Mouse (Mus musculus): ENCODE results near the gene Serpinf1.
"Not testable (repeated sequence)": the region's sequence is repeated elsewhere in the genome, so short reads cannot be mapped to it uniquely, and the experiment has no call there.

The Serpinf1 gene

DNA sequence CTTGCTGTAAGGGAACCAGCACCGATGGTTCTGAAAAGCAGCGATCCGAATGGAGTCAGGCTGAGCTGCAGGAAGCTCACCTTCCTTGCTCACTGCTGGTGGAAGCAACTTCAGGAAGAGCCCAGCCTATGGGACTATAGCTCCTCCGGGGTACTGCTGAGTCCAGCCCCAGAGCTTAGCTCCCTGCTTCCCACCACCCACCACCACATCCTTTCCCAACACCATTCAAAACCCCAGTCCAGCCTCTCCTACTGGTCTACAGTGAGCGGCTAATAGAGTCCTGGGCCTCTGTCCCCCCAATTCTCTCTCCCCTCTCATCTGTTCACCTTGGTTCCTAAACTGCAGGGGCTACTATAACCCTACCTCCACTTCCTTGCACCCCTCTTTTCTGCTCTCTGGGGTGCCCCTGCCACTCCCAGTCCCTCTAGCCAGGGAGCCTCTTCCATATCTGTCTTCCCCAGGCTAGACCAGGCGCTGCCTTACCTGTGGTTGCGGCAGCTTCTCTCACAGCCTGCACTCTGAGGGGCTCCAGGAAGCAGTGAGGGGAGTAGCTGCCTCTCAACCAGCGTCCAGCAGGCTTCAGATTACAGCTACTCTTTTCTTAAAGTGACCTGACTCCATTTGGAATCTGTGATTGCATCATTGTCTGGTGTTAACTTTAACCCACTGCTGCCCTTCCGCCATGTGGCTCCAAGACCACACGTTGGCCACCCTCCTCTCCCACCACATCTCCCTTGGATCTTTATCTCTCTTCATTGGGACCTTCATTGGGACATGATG is at the start of gene Serpinf1:
Gene Serpinf1, minus strand, starts transcription at position 689 of the 780 bp plus-strand sequence.
- no peak for DNase-seq (ENCODE audit: low spot score)

DNA sequence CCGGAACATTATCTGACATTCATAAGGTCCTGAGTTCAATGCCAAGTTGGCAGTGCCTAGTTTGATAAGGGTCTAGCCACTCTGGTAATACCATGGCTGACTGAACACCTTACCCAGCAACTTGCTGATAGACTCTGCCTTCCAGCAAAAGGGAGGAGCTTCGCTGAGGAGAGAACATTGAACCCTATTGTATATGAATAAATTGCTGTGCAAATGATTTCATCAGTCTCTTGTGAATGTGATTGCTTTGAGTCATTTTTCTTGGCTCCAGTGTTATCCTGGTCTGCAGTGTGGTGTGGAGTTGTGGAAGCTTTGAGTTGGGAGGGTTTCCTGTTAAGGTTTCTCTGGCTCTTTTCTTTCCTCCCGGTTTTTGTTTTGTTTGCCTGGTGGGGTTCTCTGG is 48.2 kb upstream of the Serpinf1 start:
- DNase-seq (ENCODE audit: low spot score): no peak

DNA sequence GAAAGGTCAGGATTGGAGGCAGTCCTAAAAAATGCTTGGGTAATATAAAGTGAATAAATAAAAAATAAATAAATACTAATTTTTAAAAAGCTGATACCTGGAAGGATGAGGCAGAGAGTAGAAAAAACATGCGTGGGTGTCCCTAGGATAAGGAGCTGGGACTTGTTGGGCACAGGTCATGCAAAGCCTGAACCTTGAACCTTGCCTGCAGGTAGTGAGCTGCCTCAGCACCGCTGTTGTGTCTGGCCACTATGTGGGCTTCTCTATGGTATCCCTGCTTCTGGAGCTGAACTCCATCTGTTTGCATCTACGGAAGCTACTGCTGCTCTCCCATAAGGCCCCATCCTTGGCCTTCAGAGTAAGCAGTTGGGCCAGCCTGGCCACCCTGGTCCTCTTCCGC is 46.8 kb upstream of the Serpinf1 start:
- DNase-seq (ENCODE audit: low spot score): no peak

DNA sequence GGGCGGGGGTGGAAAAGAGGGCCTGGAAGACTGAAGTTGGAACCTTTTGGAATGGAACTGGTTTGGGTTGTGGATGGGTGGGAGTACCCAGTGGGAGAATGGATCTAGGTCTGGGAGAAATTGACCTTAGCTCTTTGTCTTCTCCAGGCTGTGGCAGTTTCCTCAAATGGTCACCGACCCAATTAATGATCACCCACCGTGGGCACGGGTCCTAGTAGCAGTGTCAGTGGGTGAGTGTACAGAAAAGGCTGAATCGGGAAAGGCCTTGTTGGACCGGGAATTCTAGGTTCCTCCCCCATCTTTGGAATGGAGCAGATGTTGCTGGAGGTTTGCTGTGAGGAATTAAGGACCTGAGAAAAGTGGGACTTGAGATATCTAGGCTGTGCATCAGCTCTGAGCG is 45.9 kb upstream of the Serpinf1 start:
- DNase-seq (ENCODE audit: low spot score): no peak

DNA sequence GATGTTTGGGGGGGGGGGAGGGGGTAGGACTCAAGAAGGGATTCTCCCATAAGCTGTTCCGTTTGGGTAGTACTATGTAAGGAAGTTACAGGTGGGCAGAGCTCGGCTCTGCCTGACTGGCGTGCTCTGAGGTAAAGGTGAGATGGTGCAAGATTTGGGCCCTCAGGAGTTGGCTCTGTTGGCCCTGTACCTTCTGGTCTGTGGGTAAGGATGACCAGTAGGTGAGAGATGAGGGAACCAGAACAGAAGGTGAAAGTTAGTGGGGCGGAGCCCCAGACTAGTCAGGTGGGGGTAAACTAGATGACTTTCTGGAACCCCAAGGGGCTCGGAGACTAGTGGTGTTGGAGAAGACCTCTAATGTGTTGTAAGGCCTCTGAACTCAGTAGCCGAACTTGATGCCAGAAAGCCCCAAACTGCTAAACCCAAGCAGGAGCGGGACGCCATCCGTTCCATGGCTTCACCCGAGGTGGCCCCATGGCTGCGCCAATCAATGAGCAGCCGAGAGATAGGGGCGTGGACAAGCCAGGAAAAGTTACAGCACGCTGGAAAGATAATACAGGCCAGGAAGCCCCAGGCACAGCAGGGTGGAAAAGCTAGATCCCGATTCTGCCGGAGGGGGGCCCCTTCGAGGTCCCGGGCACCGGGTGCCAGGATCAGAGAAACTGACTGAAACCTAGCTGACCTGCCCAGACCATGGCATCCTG is 45.2 kb upstream of the Serpinf1 start:
- DNase-seq (ENCODE audit: low spot score): peak; percentile 77

DNA sequence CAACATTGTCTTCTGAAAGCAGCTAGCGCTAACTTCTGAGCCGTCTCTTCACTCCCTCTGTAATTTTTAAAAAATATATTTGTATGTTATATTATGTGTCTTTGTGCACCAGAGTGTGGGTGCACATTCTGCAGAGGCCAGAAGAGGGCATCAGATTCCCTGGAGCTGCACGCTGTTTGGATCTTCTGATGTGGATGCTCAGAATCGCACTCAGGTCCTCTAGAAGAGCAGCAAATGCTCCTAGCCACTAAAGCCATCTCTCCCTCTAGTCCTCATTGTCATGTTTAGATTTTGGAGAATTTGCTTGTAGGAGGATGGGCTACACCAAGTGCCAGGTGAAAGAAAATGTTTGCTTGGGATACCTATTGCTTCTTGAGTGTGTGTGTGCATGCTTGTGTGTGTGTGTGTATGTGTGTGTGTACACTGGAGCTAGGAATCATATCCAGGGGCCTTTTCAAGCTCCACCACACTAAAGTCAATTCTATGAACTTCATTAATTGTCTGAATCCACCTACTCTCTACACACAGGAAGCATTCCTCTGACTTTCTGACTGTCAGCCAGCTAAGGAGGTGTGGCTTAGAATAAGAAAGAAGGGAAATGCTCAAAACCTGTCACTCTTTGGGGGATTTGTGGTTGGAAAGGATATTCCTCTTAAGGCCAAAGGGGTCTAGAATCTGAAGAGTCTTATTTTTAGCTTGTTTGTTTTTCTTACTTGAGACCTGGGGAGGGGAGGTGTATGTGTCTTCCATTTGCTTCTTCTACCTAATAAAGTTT is 44.4 kb upstream of the Serpinf1 start:
- DNase-seq (ENCODE audit: low spot score): no peak

DNA sequence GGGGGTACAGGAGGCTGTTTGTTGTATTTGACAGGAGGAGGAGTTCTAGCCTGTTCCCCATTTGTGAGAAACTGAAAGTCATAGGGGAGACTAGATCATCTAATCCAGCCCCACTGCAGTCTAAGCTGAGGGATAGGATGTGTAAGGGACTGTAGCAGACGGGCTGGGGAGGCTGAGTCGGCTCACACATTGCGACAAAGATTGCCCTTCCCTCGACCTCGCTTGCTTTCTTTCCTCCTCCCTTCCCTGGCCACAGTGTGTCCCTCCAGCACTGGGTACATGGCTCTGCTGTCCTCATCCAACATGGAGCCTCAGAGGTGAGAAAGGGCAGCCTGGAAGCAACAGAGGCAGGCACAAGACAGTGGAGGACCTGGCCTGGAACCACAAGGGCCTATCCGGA is 42.5 kb upstream of the Serpinf1 start:
- no peak for DNase-seq (ENCODE audit: low spot score)

DNA sequence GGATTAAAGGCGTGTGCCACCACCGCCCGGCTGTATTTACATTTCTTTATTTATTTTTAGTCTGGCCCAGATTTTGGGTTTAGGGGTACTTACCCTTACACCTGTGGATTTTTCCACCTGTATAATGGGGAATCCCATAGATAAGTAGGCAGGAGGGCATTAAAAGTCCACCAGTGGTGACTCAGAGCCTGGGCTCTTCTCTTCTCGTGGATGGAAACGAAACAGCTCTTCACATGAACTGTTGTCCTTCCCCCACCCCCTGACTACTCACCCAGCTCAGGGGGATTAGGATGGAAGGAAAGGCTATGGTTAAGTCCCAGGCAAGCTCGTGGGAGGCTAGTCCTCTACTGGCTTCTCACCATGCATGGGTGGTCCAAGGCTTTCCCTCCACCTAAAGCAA is 41.9 kb upstream of the Serpinf1 start:
- no peak for DNase-seq (ENCODE audit: low spot score)

DNA sequence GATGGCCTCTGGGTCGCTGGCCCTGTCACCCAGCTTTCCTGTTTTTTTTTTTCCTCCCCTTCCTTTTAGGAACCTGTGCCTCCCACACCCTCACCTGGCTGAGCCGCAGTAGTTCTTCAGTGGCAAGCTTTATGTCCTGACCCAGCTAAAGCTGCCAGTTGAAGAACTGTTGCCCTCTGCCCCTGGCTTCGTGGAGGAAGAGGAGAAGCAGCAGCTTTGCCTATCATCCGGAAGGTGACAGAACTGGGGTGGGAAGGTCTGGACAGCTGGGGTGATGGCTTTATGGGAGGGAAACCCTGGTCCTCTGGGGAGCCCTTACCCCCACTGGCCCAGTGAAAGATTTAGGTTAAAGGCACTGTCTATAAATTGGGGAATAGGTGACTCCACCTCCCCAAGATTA is 41.1 kb upstream of the Serpinf1 start:
- no peak for DNase-seq (ENCODE audit: low spot score)

DNA sequence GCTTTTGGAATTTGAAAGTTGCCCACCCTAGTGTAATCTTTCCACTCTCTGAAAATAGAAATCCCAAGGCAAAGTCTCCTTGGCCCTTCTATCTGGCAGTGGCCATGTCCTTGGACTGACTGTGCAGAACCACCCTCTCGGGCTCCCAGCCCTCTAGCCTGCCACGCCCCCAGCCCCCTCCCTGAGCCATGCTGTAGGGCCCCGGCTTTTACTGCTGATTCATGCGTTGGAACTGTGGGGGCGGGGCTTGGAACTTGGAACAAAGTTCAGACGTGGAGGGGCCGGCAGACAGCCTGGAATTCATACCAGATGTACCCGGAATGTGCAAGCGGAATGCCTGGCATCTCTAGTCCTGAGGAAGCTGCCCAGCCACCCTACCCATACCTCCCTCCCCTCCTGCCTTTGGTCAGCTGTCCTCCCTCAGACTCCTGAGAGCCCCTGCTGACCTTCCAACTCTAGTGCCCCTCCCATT is 40.4 kb upstream of the Serpinf1 start:
- peak; percentile 93 for DNase-seq (ENCODE audit: low spot score)

DNA sequence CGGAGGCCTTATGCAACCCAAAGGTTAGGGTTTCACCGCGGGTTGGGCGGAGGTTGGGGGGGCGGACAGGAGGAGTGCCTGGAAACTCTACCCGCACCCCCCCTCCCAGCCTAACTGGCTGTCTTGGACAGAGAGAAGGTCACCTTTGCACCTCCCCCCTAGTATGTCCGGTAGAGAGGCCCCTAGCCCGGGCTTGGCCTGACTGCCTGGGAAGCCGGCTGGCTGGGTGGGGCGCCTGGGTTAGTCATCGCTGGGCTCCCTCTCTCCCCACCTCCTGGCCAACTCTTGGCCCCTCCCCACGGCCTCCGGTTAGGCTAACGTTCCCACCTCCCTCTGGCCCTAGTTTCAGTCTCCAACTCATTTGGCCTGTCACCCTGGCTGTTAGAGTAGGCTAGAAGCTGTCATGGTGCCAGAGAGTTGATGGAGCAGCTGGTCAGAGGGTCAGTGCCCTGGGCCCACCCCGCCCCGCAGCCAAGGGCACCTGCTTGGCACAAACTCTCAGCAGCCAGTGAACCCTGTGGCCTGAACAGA is 39.8 kb upstream of the Serpinf1 start:
- peak; percentile 80 for DNase-seq (ENCODE audit: low spot score)

DNA sequence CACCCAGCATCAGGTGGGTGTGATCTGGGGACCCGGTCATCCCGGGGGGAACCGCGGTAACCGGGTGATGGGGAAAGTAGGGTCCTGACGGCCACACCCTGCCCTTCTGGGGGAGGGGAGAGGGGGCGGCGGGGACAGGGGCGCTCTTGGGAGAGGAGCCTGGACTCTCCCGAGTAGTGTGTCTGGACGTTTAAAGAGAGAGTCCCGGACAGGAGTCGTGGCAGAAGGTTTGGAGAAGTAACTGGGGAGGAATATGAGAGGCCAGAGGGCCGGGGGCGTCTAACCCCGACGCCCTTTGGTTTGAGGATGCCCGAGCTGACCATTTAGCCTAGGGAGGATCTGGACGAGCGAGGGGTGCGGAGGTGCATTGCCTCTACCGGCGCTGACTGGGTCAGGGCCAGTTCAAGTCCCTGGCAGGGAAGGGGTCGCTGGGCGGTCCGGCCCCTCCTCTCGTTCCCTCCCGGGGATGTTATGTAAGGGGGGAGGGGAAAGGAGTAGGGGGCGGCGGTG is 39.3 kb upstream of the Serpinf1 start:
- DNase-seq (ENCODE audit: low spot score): no peak

DNA sequence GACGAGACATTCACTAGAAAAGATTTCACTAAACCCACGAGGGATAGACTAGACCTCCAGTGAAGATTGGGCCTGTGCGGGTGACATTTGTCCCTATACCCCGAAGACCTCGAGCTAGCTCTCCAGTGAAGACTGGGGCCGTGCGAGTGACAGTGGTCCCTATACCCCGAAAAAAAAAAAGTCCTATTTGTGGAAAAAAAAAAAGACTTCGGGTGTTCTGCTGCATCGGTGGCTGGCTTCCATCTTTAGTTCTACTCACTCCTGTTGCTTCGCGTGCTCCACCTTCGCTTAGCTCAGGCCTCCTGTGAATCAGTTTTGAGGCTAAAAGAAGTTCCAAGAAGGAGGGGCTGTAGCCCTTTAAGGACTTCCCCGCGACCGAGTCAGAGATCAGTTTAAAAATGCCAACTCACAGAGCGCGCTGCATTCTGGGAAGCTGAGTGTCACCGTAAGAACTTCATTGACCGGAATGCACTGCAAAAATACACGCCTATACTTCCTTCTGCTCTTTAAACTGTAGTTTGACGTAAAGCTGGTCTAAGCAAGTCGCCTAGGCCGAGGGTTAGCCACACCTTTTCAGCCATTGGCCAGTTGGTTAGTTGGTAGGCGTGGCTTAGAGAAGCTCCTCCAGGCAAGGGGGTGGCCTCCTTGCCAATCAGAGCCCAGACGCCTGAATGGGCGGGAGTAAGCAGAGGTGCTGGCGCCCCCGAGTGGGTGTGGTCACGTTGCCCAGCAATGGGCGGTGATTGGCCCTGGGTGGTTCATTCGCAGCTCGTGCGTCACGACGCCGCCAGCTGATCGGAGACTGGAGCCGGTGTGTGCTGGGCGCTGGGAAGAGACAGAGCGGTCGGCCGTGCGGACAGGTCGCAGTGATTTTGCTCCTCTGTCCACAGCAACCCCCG is 38.6 kb upstream of the Serpinf1 start, which contains the start of gene Tlcd2:
Gene Tlcd2, plus strand, starts transcription at position 872 of the 899 bp plus-strand sequence.
- peak; percentile 98 for DNase-seq (ENCODE audit: low spot score)

DNA sequence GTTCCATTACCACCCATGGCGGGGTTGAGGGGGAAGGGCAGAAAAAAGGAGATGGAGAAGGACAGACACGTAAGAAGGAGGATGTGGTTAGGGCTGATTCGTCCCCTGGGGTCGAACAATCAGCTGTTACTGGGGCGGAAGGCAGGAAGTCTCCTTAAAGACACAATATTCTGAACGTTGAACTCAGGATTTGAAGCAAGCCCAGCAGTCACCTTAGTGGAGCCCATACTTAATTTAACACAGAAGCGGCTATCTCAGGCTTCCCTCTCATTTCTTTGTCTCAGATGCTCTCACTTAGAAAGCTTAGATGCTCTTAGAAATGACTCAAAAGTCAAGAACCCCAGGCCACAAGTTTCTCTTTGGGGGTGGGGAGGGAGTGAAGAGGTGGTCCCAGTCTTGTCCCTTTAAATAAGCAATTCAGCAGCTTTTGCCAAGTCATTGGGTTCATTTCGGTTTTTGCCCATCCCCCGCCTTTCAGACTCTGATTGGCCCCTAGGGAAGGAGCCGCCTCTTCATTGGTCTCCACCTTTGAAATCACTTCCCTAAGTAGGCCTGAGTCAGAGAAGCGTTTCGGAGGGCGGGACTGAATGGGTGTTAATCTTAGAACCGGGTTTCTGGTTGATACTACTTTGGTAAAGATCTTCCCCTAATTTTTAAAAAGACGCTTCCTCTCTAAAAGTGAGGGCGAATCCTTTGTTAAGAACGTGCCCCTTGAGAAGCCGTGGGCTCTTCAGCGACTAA is 37.8 kb upstream of the Serpinf1 start:
- peak; percentile 83 for DNase-seq (ENCODE audit: low spot score)

DNA sequence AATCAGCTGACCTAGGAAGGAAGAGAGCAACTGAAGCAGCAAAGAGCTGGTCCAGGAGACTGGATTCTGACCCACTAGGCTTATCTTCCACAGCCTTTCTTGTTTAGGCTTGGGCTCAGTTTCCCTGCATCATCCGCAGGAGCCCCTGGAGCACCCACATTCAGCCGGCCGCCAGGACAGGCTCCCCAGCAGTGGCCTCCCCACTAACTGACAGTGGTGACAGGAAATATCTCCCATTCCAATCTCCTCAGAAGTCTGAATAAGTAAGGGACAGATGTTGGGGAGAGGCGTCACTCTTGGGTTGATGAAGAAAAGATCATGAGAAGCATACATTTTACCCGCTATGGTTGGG is 37.2 kb upstream of the Serpinf1 start:
- no peak for DNase-seq (ENCODE audit: low spot score)

DNA sequence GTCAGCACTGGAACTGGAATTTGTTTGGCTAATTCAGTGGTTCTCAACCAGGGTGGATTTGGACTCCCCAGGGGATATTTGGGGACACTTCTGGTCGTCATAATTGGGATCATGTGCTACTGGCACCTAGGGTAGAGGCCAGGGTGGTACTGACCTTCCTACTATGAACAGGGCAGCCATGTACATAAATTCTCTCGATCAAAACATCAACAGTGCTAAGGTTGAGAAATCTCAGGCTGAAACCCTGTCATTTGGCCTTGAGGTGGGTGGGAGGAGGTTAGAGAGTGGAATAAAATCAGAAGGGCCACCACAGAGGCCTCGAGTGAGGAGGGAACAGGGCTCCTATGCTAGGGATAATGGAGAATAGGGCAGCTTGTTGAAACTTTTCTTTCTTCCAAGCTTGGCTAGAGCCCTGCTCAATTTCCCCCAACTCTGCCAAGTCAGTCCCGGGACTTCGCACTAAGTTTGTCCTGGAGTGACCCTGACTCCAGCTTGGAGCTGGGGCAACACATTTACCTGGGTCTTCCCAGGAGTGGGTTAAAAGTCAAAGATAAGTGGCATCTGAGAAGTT is 36.7 kb upstream of the Serpinf1 start:
- no peak for DNase-seq (ENCODE audit: low spot score)

DNA sequence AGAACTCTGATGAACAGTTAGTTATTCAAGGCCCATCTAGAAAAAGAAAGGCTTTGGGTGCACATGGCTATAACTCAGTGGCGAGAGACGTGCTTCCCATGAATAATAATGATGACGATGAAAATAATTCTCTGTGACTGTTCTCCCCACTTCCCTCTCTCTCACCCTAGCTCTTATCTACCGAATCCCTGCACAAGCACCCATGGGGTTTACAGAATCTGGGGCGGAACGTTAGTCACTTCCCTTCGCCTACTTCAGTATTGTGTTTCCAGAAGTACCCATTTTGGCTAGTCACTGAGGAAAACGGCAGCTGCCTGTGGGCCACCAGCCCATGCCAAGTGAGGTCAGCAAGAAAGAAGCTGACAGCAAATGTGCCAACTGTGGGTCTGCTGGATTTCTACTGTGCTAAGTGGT is 36.1 kb upstream of the Serpinf1 start:
- DNase-seq (ENCODE audit: low spot score): no peak

DNA sequence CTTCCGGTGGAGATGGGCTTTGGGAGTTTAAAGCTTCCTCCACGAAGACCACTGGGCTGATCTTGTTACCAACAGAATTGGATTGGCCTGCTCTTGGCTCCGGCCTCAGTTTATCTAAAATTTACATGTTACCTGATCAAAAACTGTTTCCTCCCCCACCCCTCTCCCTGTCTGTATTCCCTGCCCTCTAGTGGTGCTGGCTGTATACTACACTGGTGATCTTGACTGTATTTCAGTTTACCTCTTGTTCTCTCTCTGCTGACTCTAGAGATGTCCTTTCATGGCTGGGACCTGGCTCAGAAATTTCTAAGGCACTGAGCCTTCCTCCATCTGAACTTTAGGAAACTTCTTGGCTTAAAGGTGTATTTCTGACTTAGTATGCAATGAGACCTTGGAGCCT is 35.7 kb upstream of the Serpinf1 start:
- peak; percentile 6 for DNase-seq (ENCODE audit: low spot score)

DNA sequence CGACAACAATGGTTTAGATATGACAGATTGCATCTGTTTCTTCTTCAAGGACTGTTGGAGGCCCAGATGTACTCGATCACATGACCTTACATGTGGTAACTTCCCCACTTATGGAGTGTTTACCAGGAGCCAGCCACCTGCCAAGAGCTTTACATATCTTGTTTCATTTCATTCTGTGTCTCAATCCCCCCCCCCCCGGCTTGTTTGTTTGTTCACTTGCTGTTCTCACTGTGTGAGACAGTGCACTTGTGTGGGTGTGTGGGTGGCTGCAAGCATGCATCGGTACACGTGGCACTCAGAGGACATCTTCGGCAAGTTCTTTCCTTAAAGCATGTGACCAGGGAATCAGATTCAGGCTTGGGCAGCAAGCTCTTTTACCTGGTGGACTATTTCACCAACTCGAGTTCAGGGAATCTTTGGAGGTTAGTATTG is 34.0 kb upstream of the Serpinf1 start:
- no peak for DNase-seq (ENCODE audit: low spot score)

DNA sequence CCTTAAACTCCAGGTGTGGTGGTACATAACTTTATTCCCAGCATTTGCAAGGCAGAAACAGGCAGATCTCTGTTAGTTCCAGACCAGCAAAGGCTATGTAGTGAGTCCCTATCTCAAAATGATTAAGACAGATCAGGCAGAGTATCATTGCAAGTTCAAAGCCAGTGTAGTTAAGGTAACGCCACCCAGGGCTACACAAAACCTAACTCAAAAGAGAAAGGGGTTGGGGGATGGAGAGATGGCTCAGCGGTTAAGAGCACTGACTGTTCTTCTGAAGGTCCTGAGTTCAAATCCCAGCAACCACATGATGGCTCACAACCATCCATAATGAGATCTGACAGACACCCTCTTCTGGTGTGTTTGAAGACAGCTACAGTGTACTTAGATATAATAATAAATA is 33.5 kb upstream of the Serpinf1 start:
- DNase-seq (ENCODE audit: low spot score): not testable (repeated sequence)
